Mouse (Mus musculus) lung, postnatal 14 days (tissue): ENCODE measurements at regions not wholly inside any gene's neighbourhood (a gene's known extent, or its start where the extent isn't known, plus 50 kb on each side); places are given as distances from the start of the nearest gene placed in this dataset.
A peak's percentile ranks its signal among the peaks of the same experiment; 100 is the strongest.

Source experiments
- DNase-seq: peaks from one replicate; pipeline ENCODE4 v3.0.0; 2021

- no peak for DNase-seq
Observed at GRCm38 (mm10) chr8:34542361-34543038, 431.0 kb upstream of the Gm10131 start.

DNA sequence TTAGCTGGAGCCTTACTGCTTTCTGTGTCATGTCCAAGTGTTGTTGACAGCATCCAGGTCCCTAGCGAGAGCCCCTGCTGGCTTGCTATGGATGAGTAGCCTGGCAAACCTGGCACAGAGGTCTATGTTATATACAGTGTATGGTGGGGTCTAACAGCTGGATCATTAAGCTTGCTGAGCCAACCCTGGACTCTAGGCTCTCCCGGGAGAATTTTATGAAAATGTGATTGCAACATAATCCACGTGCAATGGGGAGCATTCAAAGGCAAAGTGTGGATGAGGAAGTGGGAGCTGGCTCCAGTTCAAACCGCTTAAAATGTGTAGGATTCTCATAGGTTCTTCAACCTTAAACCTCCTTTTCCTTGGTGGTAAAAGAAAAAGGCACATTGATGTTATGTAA lies 427.7 kb upstream of the Gm10131 start:
- DNase-seq, result no peak

DNA sequence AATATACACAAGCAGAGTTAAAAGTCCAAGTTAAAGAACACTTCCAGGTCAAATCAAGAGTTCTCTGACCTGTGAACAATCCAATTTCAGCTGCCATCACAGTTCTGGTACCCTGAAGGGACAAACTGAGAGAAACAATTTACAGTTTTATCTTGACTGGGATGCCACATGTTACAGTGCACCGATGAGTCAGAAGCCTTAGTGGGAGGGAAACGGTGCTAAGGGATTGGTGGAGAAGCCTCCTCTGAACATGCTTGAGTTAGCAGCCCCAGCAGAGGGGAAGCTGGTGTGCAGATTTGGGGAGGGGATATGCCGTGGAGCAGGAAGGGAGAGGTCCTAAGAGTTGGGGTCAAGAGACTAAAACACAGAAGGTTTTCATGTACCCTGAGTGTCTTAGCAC lies 423.9 kb upstream of the Gm10131 start:
- DNase-seq, result no peak

GRCm38 (mm10) chr8:34533421-34533820 lies 421.9 kb upstream of the Gm10131 start:
- no peak for DNase-seq

- peak; percentile 4 for DNase-seq
Observed at GRCm38 (mm10) chr8:34530896-34531679, 419.6 kb upstream of the Gm10131 start.

DNA sequence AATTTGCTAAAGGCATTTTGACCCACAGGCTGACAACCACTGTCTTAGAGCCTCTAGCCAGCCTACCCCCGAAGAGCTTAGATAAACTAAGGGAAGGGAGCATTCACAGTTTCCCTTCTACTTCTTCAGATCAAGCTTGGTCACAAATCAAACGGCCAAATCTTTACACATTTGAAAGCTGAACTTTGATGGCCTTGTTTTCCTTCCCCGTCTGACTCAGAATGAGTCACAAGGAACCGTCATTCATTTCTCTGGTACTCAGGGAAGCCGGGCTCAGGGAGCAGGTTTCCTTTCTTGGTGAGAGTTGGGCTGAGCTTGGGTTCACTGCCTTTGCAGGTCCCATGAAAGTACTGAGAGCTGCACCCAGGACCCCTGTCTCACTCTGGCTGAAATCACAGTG lies 418.5 kb upstream of the Gm10131 start:
- no peak for DNase-seq

DNA sequence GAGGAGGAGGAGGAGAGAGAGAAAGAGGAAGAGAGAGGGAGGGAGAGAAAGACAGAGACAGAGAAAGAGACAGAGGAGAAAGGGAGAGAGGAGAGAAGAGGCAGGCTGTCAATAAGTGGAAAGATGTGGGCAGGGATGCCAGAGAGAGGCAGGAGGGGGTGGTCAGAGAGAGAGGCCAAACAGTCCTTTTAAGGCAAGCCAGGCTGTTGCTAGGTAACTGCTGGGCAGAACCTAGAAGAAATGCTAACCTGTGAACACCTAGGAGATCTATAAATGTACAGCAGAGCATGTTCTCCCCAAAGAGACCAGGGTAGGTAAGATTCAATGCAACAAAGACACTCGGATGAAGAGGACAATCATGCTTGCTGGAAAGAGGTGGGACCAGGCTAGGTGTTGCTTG lies 417.9 kb upstream of the Gm10131 start:
- DNase-seq, result no peak

- no peak for DNase-seq
Observed at GRCm38 (mm10) chr8:34528213-34528612, 416.7 kb upstream of the Gm10131 start.

DNA sequence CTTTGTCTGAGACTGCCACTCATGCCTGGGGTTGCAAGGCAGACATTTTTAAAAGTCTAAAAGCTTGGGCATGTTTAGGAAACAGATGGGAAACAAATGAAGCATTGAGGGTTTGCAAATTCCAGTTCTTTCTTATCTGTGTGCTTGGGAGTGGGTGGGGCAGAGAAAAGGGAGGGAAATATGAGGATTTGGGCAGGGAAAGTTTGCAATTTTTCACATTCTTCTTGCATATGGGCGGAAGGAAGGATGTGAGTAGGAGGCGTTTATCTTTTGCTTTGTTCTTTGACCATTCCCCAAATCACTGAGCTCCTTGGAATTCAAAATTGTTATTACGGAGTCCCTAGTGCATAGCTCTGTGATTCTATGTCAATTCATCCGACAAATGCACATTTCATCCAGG lies 413.7 kb upstream of the Gm10131 start:
- no peak for DNase-seq

DNA sequence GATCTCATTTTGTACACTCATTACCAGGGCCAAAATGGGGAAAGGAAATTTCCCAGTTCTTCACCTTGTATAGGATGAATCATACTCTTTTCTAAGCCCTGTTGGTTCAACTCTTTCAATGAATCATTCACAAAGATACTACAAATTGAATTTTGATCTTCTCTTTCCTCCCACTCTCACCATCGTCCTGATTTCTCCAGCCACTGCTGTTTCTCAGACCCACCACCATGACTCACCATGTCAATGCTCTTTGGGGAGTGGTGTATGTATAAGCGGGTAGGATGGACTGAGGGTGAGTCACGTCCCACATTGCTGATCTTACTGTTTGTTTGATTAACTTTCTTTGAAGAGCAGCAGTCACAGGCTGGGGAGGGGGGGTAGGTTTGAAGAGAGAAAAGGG lies 412.3 kb upstream of the Gm10131 start:
- DNase-seq, result no peak

GRCm38 (mm10) chr8:34521316-34521715 lies 409.8 kb upstream of the Gm10131 start:
- DNase-seq, result no peak

DNA sequence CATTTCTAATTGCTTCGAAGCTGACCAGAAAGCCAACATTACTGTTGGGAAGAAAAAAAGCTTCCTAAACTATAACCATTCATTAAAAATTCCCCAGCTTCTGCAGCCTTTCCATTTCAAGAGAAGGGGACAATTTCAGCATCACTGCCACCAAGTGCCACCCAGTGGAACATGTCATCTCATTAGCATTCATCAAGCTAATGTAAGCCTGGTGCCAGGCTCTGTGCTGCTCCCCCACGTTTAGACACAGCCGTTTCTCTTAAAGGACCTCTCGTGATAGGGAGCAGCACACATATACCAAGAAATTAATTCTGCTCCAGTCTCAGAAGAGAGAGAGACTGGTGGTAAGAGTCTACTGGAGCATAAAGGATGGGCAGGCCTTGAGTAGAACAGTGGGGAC lies 409.1 kb upstream of the Gm10131 start:
- no peak for DNase-seq

DNA sequence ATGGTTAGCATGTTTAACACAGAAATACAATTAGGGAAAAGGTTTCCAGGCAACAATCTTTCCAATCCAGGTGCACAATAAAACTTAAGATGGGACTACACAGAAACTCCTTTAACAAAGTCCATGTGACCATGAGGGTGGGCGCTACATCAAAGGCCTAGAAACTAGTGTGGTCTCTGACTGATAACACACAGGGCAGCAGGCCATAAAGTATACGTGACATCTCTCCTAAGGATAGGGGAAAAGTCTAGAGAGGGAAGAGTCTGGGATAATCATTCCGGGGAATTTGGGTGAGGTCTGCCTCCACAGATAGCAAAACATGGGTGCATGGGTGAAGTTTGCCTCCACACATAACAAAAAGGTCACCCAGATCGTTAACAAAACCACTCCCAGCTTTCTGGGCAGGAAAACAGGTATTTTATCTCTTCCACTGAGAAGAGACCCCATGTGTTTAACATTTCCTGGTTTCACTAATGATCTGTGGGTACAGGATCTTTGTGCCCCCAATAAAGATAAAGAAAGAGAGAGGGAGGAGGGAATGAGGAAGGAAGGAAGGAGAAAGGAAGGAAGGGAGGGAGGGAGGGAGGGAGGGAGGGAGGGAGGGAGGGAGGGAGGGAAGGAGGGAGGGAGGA lies 402.0 kb upstream of the Gm10131 start:
- DNase-seq, result no peak

GRCm38 (mm10) chr8:34505829-34506555 lies 394.5 kb upstream of the Gm10131 start:
- DNase-seq, result no peak

DNA sequence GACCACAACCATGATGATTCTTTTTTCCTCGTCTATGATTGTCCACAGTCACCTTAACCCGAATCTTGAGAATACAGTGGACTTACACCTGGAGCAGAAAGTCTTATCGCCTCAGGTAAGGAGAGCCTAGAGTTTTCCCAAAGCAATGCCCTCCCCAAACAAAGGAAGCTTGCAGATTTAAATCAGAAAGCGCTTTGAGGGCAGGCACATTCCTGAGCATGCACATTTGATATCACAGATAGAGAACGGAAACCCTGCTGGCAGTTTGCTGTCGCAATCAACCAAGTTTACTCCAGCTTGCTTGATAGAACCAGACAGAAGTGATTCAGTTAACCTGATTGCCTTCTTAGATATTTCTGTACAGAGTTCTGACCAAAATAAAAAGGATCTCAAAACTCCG lies 393.6 kb upstream of the Gm10131 start:
- no peak for DNase-seq

- no peak for DNase-seq
Observed at GRCm38 (mm10) chr8:34502606-34503162, 391.1 kb upstream of the Gm10131 start.

DNA sequence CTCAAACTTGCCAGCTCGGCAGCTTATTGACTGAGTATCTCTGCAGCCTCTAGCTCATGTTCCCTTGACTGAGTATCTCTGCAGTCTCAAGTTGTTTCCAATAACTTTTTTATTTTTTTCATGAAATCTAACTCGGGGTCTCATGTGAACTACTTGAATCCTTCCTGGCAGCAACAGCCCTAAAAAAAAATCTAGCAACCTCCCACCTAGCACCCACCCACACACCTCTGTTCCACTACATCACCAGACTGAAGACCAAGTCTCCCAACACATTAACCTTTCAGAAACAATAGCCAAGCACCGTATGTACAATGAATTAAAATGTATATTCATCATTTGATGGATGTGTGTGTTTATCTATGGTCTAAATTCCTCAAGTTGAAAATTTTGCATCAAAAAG lies 387.7 kb upstream of the Gm10131 start:
- no peak for DNase-seq

GRCm38 (mm10) chr8:34496751-34497150 lies 385.2 kb upstream of the Gm10131 start:
- no peak for DNase-seq

DNA sequence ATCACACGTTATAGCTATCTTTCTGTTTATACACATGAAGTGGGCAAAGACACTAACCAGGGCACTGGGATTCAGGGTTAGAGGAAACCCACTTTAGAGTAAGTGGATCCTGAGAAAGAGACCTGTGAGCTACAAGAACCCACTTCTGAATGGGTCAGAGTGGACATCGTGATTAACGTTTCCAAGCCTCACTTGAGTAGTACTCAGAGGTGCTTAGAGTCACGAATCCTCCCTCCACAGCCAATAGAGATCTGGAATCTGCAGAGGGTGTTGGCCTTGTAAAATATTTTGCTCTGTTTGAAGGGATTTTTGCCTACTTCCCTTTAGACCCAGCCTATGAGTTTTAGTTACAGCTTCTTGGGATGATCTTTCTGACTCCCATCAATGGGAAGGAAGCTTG lies 384.4 kb upstream of the Gm10131 start:
- no peak for DNase-seq

GRCm38 (mm10) chr8:34488746-34489400 lies 377.3 kb upstream of the Gm10131 start:
- DNase-seq, result no peak

- DNase-seq, result no peak
Observed at GRCm38 (mm10) chr8:34486433-34487096, 375.0 kb upstream of the Gm10131 start.

DNA sequence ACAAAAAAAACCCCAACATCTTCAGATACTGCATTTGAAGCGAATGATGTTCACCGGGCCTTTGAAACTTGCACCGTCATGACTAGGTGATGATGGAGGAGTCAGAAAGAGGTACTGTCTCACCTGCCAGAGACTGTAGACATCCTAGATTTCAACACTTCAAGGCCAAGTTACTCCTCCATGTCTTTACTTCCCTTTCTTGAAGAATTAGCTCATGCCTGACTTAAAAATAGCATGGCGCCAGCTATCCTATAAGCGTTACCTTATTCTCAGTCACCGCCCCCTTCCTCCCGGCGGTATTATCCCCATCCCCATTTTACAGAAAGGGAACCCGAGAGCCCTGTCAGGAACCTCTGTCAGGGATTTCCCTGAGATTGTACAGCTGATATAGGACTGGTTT lies 374.4 kb upstream of the Gm10131 start:
- DNase-seq, result no peak
